Comparison of ENCODE assay signal across 8 mouse cellular contexts in the genomic region with DNA sequence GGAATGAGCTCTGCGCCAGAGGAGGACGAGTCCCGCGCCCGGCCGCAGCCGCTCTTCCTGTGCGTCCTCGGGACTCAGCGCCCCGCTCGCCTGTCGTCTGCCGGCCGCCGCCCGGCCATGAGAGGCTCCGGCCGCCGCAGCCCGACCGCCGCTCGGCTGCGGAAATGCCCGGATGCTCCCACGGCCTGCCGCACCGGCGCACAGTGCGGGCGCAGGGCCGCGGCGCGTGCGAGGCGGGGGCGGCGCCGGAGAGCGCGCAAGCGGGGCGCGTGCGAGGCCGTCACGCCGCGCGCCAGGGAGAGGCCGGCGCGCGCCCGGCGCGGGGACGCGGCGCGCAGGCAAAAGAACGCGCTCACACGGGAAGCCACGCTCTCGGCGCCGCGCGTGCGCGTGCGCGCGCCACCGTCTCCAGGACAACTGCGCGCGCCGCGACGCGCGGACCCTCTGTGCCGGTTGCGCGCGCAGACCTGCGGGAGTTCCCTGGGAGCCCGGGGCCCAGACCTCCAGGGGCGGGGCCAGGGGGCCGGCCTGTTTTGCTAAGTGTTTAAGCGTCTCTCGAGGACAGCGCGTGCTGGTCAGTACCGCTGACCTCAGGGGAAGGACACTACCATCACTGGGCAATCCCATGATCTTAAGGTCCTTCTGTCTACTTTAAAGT. TPM values are rescaled to one million over a fixed set of nuclear protein-coding genes. Genes with fewer than 3 reads are reported as not detected.
DNase-seq lines count a peak whose midpoint lies in the region; ATAC-seq lines count a peak whose summit lies in the region.

TSS of gene Dmxl2 (minus strand) at position 174 of the 658 bp plus-strand sequence.

- H3K4me2 ChIP-seq in hindbrain, embryonic 12.5 days (replicated peaks): peak within 1 kb of the TSS; percentile 80

- H3K4me1 ChIP-seq in hindbrain, embryonic 12.5 days: peaks cover 10% of the 10 kb centered on the region

- H3K36me3 ChIP-seq in hindbrain, embryonic 12.5 days: no peaks in the 10 kb centered on the region

- ATAC-seq in hindbrain, embryonic 12.5 days (ENCODE audit: low FRiP score): peak; percentile 93

- peak within 1 kb of the TSS; percentile 82 for H3K4me3 ChIP-seq in hindbrain, embryonic 12.5 days

- DNase-seq in Muller cell, postnatal 12 days (ENCODE audit: inconsistent ontology term): peak; percentile 97
- peak; percentile 90 for DNase-seq in cerebellum, adult 8-10 months
- DNase-seq in frontal cortex, postnatal 10 days (ENCODE audit: low spot score in 2 of 2): peak; percentile 88 to 90
- DNase-seq in layer of hippocampus, postnatal 25 days (ENCODE audit: extremely low spot score in 1 of 2, low spot score in 1 of 2): peak; percentile 74 to 77
- DNase-seq in lung, postnatal 14 days: peak; percentile 92
- DNase-seq in ovary, postnatal 36 days (ENCODE audit: low spot score): peak; percentile 89
- peak; percentile 13 to 38 for DNase-seq in thymus, postnatal 36 days

- WGBS in hindbrain, embryonic 12.5 days: 1% methylated on average over 58 of the region's 99 CpGs

- no peaks in the 10 kb centered on the region for H3K9me3 ChIP-seq in hindbrain, embryonic 12.5 days (replicated peaks)

- H3K9ac ChIP-seq in hindbrain, embryonic 12.5 days: peak within 1 kb of the TSS; percentile 90

- H3K27ac ChIP-seq in hindbrain, embryonic 12.5 days: peak within 1 kb of the TSS; percentile 88

- H3K27me3 ChIP-seq in hindbrain, embryonic 12.5 days: peaks cover 9% of the 10 kb centered on the region

RNA-seq across cellular contexts. Expression of gene Dmxl2, which starts in this region (rescaled TPM):
- polyA plus RNA-seq in hindbrain, embryonic 12.5 days (2016; fragmentation: Nextera tagmentation; extraction: Ambion mirVana): 27.1 and 27.7 TPM in 2 replicates
- total RNA-seq in layer of hippocampus, postnatal 25 days (2021): 100 to 1,000 TPM; 187 to 212 TPM

Comparison
In these comparisons a context has a peak if more than half of its experiments do, and no peak if none do; other contexts are left out.
1. Peak in every context shown above with its lines: DNase-seq, ATAC-seq, H3K4me3 ChIP-seq and H3K27ac ChIP-seq.
2. DNase-seq: peak in every context shown above with its lines; median percentile 97 in Muller cell, postnatal 12 days; 92 in lung, postnatal 14 days; 90 in cerebellum, adult 8-10 months; 89 in frontal cortex, postnatal 10 days; 89 in ovary, postnatal 36 days; 76 in layer of hippocampus, postnatal 25 days; 26 in thymus, postnatal 36 days.